Mouse (Mus musculus): ENCODE measurements around the gene Heyl.

GRCm38 (mm10) chr4:123228270-123228669 is 5.1 kb upstream of the Heyl start:
- TF ChIP-seq CTCF (IDR thresholded peaks at IDR 0.05; ENCODE audit: control insufficient read depth, insufficient read depth, insufficient read length) (no peak), MAX (IDR thresholded peaks at IDR 0.05) (peak; percentile 66), USF1 (IDR thresholded peaks at IDR 0.05; ENCODE audit: low read depth) (no peak), MYOD1 (IDR thresholded peaks at IDR 0.05; ENCODE audit: control insufficient read depth, insufficient read length, low read depth) (peak; percentile 100)
